Mouse (Mus musculus): ENCODE measurements around the gene Zfp974.
"Not testable (repeated sequence)": the region's sequence is repeated elsewhere in the genome, so short reads cannot be mapped to it uniquely, and the experiment has no call there.

The Zfp974 gene

GRCm38 (mm10) chr7:27928818-27929695, at the start of gene Zfp974:
TSS of gene Zfp974 (minus strand) at chr7:27929460.
- DNase-seq (ENCODE audit: low read depth) = peak; percentile 84

- DNase-seq (ENCODE audit: low read depth) = not testable (repeated sequence)
Observed at GRCm38 (mm10) chr7:27949451-27949850, 20.2 kb upstream of the Zfp974 start.

DNA sequence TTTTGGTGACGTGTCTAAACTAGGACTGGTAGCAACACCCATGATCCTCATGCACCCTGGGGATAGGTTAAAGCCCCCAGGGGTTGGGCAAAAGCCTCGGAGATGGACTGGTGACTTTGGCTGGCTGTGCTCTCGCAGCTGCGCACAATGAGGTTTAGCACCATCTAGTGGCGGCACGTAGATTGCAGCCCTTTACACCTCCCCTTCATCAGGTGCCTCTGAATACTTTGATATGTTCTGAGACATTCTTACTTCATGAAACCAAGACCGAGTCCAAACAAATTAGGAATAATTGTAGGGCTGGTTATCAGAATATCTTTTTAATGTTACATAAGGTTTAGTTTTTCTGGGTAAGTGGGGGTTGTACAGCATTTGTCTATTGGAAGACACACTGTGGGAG, 12.6 kb upstream of the Zfp974 start:
- DNase-seq (ENCODE audit: low read depth) = peak; percentile 62

DNA sequence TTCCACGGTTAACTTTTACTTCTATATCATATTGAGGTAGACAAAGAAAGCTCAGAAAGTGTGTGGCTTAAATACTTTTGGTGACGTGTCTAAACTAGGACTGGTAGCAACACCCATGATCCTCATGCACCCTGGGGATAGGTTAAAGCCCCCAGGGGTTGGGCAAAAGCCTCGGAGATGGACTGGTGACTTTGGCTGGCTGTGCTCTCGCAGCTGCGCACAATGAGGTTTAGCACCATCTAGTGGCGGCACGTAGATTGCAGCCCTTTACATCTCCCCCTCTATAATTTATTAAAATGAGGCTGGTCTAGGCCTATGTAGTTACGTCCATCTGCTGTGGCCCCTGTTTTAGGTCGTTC, 4.5 kb upstream of the Zfp974 start:
- not testable (repeated sequence) for DNase-seq (ENCODE audit: low read depth)

- peak; percentile 87 for DNase-seq (ENCODE audit: low read depth)
Observed at GRCm38 (mm10) chr7:27933050-27933799, 4.0 kb upstream of the Zfp974 start.

- peak; percentile 23 for DNase-seq (ENCODE audit: low read depth)
Observed at GRCm38 (mm10) chr7:27927041-27927440, 2.2 kb downstream of the Zfp974 start.

GRCm38 (mm10) chr7:27910952-27911351, 18.3 kb downstream of the Zfp974 start:
- not testable (repeated sequence) for DNase-seq (ENCODE audit: low read depth)

GRCm38 (mm10) chr7:27905061-27905848, 24.0 kb downstream of the Zfp974 start:
- DNase-seq (ENCODE audit: low read depth) = no peak

- no peak for DNase-seq (ENCODE audit: low read depth)
Observed at GRCm38 (mm10) chr7:27900601-27901000, 28.7 kb downstream of the Zfp974 start.

DNA sequence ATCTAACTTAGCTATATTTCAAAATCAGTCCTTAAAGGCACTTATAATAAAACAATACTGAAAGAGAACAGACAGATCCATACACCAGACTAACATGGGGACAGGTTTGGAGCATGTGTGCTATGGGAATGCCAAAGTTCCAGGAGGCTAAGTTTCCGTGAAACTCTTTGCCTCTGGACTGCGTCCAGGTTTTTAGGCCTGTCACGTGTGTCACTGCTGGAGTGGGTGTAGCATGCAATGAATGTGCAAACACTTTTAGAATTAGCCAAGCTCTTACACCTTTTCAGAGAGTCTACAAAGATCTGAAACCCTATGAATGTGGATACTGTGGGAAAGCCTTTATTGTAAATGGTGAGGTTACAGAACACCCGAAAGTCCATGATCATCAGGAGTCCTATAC, 47.5 kb downstream of the Zfp974 start:
- DNase-seq (ENCODE audit: low read depth) = no peak

DNA sequence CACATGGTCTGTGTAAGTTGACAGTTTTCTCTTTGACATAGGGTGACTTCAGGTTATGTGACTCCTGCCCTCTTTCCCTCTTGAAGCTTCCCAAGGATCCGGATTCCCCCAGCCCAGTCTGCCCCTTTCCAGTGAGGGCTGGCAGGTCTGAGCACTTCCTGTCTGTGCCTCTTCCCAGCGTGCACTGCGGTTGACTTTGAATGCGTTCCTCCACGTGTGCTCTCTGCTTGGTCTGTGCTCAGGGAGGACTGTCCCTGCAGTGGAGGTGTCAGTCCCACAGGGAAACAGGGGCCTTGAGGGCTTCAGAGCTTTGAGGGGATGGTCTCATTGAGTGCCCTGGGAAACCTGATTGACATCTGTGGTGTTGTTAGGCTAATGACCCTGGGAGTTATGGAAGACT, 66.7 kb downstream of the Zfp974 start:
- DNase-seq (ENCODE audit: low read depth) = not testable (repeated sequence)

- DNase-seq (ENCODE audit: low read depth) = peak; percentile 89
Observed at GRCm38 (mm10) chr7:27860396-27861235, 68.6 kb downstream of the Zfp974 start.

DNA sequence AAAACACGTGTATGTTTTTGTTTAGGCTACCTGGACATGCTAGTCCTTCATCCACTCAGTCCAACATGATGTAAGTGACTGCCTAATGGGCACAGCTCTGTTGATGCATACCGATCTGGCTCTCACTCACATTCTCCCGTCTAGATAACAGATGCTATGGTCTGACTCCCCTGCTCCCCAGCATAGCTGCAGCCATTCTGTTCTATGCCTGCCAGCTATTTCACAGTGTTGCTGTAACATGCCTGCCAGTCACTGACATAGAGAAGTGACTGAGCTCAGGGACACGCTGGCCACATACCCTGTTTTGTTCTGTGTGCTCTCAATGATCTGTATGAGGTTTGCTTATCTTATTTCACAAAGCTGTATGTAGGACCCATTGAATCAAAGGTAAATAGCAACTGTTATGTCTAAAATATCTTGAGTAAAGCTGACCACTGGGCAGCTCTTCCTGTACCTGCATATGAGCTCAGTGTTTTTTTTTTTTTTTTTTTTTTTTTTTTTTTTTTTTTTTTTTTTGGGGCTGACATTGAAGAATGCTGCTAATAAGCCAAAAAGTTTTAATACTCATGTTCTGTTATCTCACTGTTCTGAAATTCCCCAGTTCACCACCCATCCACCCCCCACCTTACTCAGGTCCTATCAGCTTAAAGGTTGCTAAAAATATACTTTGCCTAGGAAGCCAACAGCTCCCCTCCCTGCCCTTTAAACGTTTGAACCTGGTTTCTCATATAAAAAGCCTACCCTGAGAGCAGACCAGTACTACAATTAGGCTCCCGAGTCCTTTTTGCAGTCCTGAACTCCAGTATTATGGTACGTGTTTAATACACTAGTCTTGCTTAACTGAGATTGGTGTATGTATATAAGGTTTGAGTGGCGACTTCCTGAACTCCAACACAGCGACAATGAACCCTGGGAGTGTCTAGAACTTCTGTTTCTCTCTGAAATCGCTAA, 69.7 kb downstream of the Zfp974 start:
- DNase-seq (ENCODE audit: low read depth) = peak; percentile 5

All from induced T-regulatory cell, adult 2 months (primary cell).